Mouse (Mus musculus): ENCODE results near the gene Myl6b.
"Not testable (repeated sequence)": the region's sequence is repeated elsewhere in the genome, so short reads cannot be mapped to it uniquely, and the experiment has no call there.

Myl6b gene

GRCm38 (mm10) chr10:128518833-128519232, 20.3 kb upstream of the Myl6b start:
- peak; percentile 20 to 50 for DNase-seq (ENCODE audit: low read depth in 2 of 2, low spot score in 2 of 2)

GRCm38 (mm10) chr10:128516677-128517076, 18.2 kb upstream of the Myl6b start:
- DNase-seq (ENCODE audit: low read depth in 2 of 2, low spot score in 2 of 2), result no peak

- DNase-seq (ENCODE audit: low read depth in 2 of 2, low spot score in 2 of 2), result no peak
Measured at GRCm38 (mm10) chr10:128516029-128516428, 17.5 kb upstream of the Myl6b start.

DNA sequence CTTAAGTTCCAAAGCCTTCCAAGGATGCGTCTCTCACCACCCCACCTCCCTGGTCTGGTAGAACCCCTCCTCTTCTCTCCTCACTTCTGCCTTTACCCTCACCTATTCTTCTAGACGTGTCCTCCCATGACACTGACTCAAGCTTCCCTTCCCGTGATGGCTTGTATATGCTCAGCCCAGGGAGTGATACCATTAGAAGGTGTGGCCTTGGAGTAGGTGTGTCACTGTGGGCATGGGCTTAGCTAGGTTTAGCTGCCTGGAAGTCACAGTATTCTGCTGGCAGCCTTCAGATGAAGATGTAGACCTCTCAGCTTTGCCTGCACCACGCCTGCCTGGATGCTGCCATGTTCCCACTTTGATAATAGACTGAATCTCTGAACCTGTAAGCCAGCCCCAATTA, 16.6 kb upstream of the Myl6b start:
- no peak for DNase-seq (ENCODE audit: low read depth in 2 of 2, low spot score in 2 of 2)

GRCm38 (mm10) chr10:128511761-128512160, 13.3 kb upstream of the Myl6b start:
- no peak for DNase-seq (ENCODE audit: low read depth in 2 of 2, low spot score in 2 of 2)

DNA sequence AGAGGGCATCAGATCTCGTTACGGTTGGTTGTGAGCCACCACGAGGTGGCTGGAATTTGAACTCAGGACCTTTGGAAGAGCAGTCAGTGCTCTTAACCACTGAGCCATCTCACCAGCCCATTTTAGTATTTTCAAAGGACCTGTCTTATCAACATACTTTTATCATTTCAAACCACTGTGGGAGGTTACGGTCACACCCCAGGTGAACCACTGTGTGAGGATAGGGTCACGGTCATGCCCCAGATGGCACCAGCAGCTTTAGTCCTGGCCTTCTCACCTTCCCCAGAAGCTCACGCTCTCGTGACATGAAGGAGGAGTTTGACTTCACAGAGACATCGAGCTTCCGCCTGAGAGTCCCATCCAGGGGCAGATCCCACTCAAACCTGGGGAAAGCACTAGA, 12.7 kb upstream of the Myl6b start:
- DNase-seq (ENCODE audit: low read depth in 2 of 2, low spot score in 2 of 2), result no peak

GRCm38 (mm10) chr10:128510301-128510700, 11.8 kb upstream of the Myl6b start:
- DNase-seq (ENCODE audit: low read depth in 2 of 2, low spot score in 2 of 2), result no peak

DNA sequence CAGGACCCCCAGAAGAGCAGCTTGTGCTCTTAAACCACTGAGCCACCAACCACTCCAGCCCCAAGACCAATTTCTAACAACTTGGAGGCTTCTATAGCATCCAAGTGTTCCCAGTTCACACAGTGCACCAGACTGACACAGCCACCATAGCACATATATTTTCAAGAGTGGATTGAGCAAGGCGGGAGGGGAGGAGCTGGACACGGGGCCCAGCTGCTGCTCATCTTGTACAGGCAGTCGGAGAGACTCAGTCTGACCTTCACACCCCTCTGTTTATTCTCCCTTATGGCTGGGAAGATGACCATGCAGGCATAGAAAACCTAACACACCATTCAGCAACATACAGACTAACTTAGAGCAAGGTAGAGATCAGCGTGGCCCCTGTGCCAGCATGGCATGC, 11.3 kb upstream of the Myl6b start:
- no peak for DNase-seq (ENCODE audit: low read depth in 2 of 2, low spot score in 2 of 2)

- DNase-seq (ENCODE audit: low read depth in 2 of 2, low spot score in 2 of 2), result no peak
Measured at GRCm38 (mm10) chr10:128509203-128509602, 10.7 kb upstream of the Myl6b start.

DNA sequence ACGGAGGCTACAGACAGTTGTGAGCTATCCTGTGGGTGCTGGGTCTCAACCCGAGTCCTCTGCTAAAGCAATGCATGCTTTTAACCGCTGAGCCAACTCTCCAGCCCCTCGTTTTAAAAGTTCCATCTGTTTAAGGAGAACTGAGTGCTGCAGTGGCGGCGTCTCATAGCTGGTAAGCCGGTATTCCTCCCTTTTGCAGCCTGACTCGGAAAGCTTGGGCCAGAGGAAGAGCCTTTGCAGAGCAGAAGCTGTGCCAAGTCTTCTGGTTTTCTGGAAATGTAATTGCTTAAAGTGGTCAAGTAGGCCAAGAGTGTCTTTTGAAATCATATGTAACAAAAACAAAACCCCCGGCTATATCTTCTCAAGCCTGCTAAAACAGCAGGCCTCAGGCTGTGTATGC, 9.8 kb upstream of the Myl6b start:
- DNase-seq (ENCODE audit: low read depth in 2 of 2, low spot score in 2 of 2), result no peak

- DNase-seq (ENCODE audit: low read depth in 2 of 2, low spot score in 2 of 2), result no peak
Measured at GRCm38 (mm10) chr10:128505974-128506373, 7.5 kb upstream of the Myl6b start.

- not testable (repeated sequence) for DNase-seq (ENCODE audit: low read depth in 2 of 2, low spot score in 2 of 2)
Measured at GRCm38 (mm10) chr10:128505371-128505667, 6.8 kb upstream of the Myl6b start.

- peak; percentile 31 to 59 for DNase-seq (ENCODE audit: low read depth in 2 of 2, low spot score in 2 of 2)
Measured at GRCm38 (mm10) chr10:128504641-128505370, 6.3 kb upstream of the Myl6b start.

DNA sequence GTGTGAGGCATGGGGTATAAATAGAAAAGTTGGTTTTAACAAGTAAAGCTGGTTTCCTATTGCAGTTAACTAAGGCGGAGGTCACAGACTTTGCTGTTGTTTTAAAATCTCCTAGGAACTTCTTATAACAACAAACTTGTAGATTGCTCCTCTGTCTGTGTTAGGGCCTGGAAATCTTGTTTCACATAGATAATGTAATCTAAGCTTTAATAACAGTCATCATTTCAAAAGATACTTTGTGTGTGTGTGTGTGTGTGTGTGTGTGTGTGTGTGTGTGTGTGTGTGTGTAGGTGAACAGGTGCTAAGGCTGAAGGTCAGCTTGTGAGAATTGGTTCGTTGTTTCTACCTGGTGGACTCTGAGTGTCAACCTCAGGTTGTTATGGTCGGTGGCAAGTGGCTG, 5.5 kb upstream of the Myl6b start:
- DNase-seq (ENCODE audit: low read depth in 2 of 2, low spot score in 2 of 2), result no peak

- DNase-seq (ENCODE audit: low read depth in 2 of 2, low spot score in 2 of 2), result no peak
Measured at GRCm38 (mm10) chr10:128503532-128503931, 5.0 kb upstream of the Myl6b start.

GRCm38 (mm10) chr10:128502341-128502740, 3.9 kb upstream of the Myl6b start:
- no peak for DNase-seq (ENCODE audit: low read depth in 2 of 2, low spot score in 2 of 2)

DNA sequence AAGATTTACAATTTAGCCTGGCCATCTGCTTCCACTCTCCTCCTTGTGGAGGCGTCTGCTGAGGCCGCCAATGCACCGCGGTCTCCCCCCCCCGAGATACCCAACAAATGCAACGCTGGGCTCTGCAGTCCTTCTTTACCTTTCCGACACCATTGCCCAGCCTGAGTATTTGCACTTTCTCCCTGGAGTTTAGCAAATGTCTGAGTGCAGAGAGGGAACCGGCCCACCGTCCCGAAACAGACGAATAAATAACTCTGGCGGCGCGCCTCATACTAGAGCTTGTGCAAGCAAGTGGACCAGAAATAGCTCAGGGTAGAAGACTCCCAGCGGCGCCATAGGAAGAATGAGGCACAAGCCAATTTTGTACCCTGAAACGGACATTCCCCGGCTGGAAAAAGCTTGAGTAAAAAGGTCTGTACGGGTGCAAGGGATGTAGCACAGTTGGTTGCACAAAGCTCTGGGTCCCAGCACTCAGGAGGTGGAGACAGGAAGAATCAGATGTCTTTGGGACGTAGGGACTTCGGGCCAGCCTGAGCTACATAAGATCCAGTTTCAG, 709 bp upstream of the Myl6b start:
- peak; percentile 15 to 23 for DNase-seq (ENCODE audit: low read depth in 2 of 2, low spot score in 2 of 2)

DNA sequence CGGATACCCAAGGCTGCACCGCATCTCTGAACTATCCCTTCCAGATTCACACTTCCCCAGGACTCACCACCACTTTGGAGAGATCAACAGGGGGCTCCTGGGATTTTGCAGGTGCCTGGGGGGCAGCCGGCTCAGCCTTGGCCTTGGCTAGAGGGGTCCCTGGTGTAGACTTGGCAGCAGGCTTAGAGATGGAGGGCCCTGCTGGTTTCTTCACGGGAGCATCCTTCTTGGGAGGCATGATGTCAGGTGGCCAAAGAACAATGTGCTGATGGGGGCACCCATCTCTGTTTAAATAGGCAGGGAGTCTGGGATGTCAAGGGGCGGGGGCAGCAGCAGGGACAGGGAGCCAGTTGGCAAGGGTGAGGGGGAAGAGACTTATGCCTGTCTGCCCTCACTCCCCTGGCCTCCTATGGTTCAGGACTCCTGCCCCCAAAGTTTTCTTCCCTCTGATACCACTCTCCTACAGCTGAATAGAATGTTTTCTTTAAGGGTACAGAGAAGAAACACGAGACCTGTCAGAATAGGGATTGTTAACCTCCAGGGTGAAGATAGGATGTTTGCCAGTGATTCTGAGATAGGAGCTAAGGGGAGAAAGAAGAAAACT, 1.2 kb downstream of the Myl6b start:
- DNase-seq (ENCODE audit: low read depth in 2 of 2, low spot score in 2 of 2), result no peak

DNA sequence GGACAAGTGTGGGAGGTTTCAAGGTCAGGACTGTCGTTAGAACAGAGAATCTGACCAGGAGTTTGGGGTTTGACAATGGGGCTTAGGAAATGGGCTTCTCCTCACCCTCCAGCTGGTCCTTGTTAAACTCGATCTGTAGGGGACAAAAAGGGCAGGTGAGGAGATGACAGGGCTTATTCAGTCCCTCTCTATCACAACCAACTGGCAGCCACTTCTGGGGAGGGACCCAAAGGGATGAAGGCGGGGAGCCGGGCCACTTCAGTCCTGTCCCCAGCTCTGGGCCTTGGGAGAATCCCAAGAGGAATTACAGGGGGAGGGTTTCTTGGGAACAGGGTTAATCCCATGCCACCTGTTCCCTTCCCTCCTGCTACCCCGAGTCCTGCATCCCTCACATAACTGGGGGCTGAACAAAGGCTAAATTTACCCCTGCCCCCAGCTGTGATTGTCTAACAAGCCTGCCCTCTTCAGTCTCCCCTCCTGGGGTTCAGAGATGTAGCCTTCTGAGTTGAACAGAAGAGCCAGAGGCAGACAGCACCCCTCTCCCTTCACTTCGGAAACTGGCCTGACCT, 1.9 kb downstream of the Myl6b start:
- no peak for DNase-seq (ENCODE audit: low read depth in 2 of 2, low spot score in 2 of 2)

DNA sequence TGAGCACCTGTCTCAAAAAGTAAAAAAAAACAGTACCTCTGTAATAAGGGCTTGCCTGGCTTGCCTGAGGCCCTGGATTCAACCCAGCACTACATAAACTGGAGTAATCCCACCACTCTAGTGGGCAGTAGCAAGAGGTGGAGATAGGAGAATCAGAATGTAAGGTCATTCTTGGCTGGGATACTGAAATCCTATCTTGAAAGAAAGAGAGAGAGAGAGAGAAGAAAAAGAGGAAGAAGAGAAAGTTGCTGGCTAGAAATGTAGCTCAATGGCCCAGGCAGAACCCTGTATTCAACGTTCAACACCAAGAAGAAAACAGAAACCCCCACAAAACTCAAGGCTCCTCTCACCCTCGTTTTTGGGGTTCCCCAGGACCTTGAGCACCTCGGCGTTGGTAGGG, 2.6 kb downstream of the Myl6b start:
- DNase-seq (ENCODE audit: low read depth in 2 of 2, low spot score in 2 of 2), result no peak

DNA sequence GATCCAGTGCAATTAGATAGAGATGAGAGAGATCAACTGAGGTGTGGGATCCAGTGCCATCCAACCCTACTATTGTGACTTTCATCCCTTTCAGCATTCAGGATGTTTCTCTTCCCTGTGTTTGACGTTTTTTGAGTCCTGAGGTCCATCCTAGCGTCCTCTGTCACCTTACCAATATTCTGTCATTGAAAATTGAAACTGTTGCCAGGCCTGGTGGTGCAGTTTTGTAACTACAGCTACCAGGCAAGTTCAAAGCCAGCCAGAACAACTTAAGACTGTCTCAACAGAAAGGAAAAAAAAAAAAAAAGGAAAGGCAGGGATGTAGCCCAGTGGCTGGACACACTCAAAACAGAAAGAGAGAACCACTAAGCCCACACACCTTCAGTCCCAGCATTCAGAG, 3.2 kb downstream of the Myl6b start:
- no peak for DNase-seq (ENCODE audit: low read depth in 2 of 2, low spot score in 2 of 2)

GRCm38 (mm10) chr10:128494667-128495245, 3.7 kb downstream of the Myl6b start:
- no peak for DNase-seq (ENCODE audit: low read depth in 2 of 2, low spot score in 2 of 2)

Measured in CD8-positive naive resting alpha-beta T cell, adult 2 months (primary cell).